8 mouse cellular contexts compared by ENCODE assay signal in the genomic region with DNA sequence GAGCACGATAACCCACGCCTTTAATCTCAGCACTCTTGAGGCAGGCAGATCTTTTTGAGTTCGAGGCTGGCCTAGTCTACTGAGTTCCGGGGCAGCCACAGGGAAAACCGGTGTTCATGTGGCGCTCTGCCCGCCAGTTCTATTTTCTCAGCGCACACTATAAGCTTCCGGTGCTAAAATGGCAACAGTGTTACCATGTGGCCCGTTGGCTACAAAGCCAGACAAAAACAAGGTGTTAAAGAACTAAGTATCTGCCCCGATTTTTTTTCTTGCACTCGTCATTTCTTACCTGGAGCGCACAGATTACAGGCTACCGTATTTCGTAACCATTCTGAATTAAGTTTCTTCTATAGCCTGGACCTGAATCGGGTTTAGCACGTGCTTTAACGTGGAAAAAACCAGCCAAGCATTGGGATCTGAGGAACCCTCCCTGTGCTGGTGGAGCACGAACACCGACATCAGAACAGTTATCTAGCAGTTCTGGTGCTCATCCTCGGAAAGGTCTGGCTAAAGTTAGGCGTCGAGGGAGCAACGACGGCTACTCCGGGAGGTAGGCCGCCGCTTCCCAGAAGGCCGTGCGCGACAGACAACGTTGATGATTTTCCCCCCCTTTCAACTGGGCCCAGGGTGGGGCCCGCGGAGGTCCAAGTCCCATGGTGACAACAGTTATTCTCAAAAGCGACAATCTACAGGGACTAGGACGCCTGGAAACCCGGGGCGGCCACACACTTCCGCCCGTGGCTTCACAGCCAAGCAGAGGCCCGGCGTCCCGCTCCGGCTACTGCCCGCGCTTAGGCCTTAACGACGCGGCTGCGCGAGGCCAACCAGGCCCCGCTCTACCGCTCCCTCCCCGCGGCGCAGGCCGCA. TPM values are rescaled to one million over a fixed set of nuclear protein-coding genes. Genes with fewer than 3 reads are reported as not detected.
DNase-seq lines count a peak whose midpoint lies in the region; ATAC-seq and TF ChIP-seq lines count a peak whose summit lies in the region.

No protein-coding gene starts in this region.

- H3K27ac ChIP-seq in left cerebral cortex, adult 2 months, result peak overlapping the region; percentile 100
- peak overlapping the region; percentile 92 for H3K27ac ChIP-seq in liver, embryonic 13.5 days

- TF ChIP-seq CTCF in left cerebral cortex, adult 2 months (IDR thresholded peaks at IDR 0.05), result no peak

- intact Hi-C loops in left cerebral cortex, adult 2 months (cut with DNase I), result no loop called here

- peak; percentile 70 for ATAC-seq in liver, embryonic 13.5 days (ENCODE audit: low read depth)

- H3K36me3 ChIP-seq in erythroblast, embryonic 14.5 days (ENCODE audit: control insufficient read depth), result peaks cover 46% of the 10 kb centered on the region
- H3K36me3 ChIP-seq in liver, embryonic 13.5 days, result peaks cover 42% of the 10 kb centered on the region

- DNase-seq in left cerebral cortex, adult 2 months (ENCODE audit: extremely low spot score in 1 of 2, low spot score in 2 of 2), result no peak
- no peak for DNase-seq in left cerebral cortex, adult 11 months (ENCODE audit: low spot score)
- peak; percentile 86 for DNase-seq in R1 (ENCODE audit: low read depth, low spot score)
- DNase-seq in induced T-regulatory cell, adult 2 months (ENCODE audit: low read depth), result peak; percentile 83
- peak; percentile 20 for DNase-seq in liver, embryonic 13.5 days
- DNase-seq in natural killer cell, adult 2 months (ENCODE audit: low spot score in 2 of 2), result peak; percentile 51 to 57
- no peak for DNase-seq in layer of hippocampus, adult 11-12 months (ENCODE audit: low spot score)

- H3K4me2 ChIP-seq in liver, embryonic 13.5 days, result peak overlapping the region; percentile 79

- H3K9ac ChIP-seq in liver, embryonic 13.5 days, result peak overlapping the region; percentile 93

- under 1% methylated on average over 57 of the region's 57 CpGs for WGBS in liver, embryonic 13.5 days (ENCODE audit: insufficient replicate concordance)

- peaks cover 35% of the 10 kb centered on the region for H3K4me1 ChIP-seq in erythroblast, embryonic 14.5 days (ENCODE audit: control insufficient read depth)
- peaks cover 45% of the 10 kb centered on the region for H3K4me1 ChIP-seq in liver, embryonic 13.5 days (replicated peaks)

- H3K9me3 ChIP-seq in erythroblast, embryonic 14.5 days (ENCODE audit: control insufficient read depth, low read length), result no peaks in the 10 kb centered on the region
- H3K9me3 ChIP-seq in liver, embryonic 13.5 days (replicated peaks), result no peaks in the 10 kb centered on the region

- H3K4me3 ChIP-seq in left cerebral cortex, adult 2 months, result peak overlapping the region; percentile 80
- H3K4me3 ChIP-seq in erythroblast, embryonic 14.5 days (replicated peaks), result peak overlapping the region; percentile 100
- H3K4me3 ChIP-seq in liver, embryonic 13.5 days (replicated peaks), result peak overlapping the region; percentile 86

- no peaks in the 10 kb centered on the region for H3K27me3 ChIP-seq in erythroblast, embryonic 14.5 days (ENCODE audit: control insufficient read depth)
- H3K27me3 ChIP-seq in liver, embryonic 13.5 days, result no peaks in the 10 kb centered on the region

RNA-seq across cellular contexts. Expression of a gene that starts 0.8 kb away (rescaled TPM):
- total RNA-seq in left cerebral cortex, adult 2 months (2021), result 100 to 1,000 TPM; 198 to 208 TPM
- 2.2 and 3.0 TPM in 2 replicates for polyA plus RNA-seq in erythroblast, embryonic 14.5 days (2012)
- polyA plus RNA-seq in liver, embryonic 13.5 days (2015; fragmentation: Nextera tagmentation; extraction: Ambion mirVana), result 180 and 240 TPM in 2 replicates

RNA-seq across cellular contexts. Expression of a gene that starts 17.1 kb away (rescaled TPM):
- total RNA-seq in left cerebral cortex, adult 2 months (2021), result not detected
- polyA plus RNA-seq in erythroblast, embryonic 14.5 days (2012), result not detected in 2 replicates
- not detected in 2 replicates for polyA plus RNA-seq in liver, embryonic 13.5 days (2015; fragmentation: Nextera tagmentation; extraction: Ambion mirVana)

RNA-seq across cellular contexts. Expression of a gene that starts 23.6 kb away (rescaled TPM):
- 1 to 10 TPM; 4.1 to 4.7 TPM for total RNA-seq in left cerebral cortex, adult 2 months (2021)
- 0.06 and 0.12 TPM in 2 replicates for polyA plus RNA-seq in erythroblast, embryonic 14.5 days (2012)
- 14.8 and 15.0 TPM in 2 replicates for polyA plus RNA-seq in liver, embryonic 13.5 days (2015; fragmentation: Nextera tagmentation; extraction: Ambion mirVana)

RNA-seq across cellular contexts. Expression of a gene that starts 34.7 kb away (rescaled TPM):
- 10 to 100 TPM; 77.2 to 77.4 TPM for total RNA-seq in left cerebral cortex, adult 2 months (2021)
- 3.4 and 4.3 TPM in 2 replicates for polyA plus RNA-seq in erythroblast, embryonic 14.5 days (2012)
- 235 and 259 TPM in 2 replicates for polyA plus RNA-seq in liver, embryonic 13.5 days (2015; fragmentation: Nextera tagmentation; extraction: Ambion mirVana)

Comparison
In these comparisons a context has a peak if more than half of its experiments do, and no peak if none do; other contexts are left out.
1. DNase-seq: peak in R1 (single experiment), induced T-regulatory cell, adult 2 months (single experiment), liver, embryonic 13.5 days (single experiment) and natural killer cell, adult 2 months (2 of 2); none in left cerebral cortex, adult 2 months (0 of 2), left cerebral cortex, adult 11 months (single experiment) and layer of hippocampus, adult 11-12 months (single experiment).
2. RNA of a gene that starts 0.8 kb away (polyA plus RNA-seq): 180 to 240 TPM in liver, embryonic 13.5 days; 2.2 to 3.0 TPM in erythroblast, embryonic 14.5 days; every median in the first group is over 10 times any median in the second.
3. RNA of a gene that starts 23.6 kb away (polyA plus RNA-seq): 14.8 to 15.0 TPM in liver, embryonic 13.5 days; 0.06 to 0.12 TPM in erythroblast, embryonic 14.5 days; every median in the first group is over 10 times any median in the second.
4. Peak in every context shown above with its lines, with median percentiles within 50 percentile points of each other: H3K4me3 ChIP-seq.